Mouse (Mus musculus): Measurements from ENCODE around the gene Ankrd11. TPM values are rescaled to one million over a fixed set of nuclear protein-coding genes. Genes with fewer than 3 reads are reported as not detected.

Ankrd11 gene
- polyA plus RNA-seq, 1 experiment from 2014 or later, result 94.4 TPM

GRCm38 (mm10) chr8:122927841-122928240 lies 114.2 kb downstream of the Ankrd11 start:
- H3K36me3 ChIP-seq (ENCODE audit: control insufficient read depth, insufficient read depth, low read length), result no peaks in the 10 kb centered on the region
- H3K4me3 ChIP-seq (ENCODE audit: low read depth, low read length), result no peak overlapping the region
- 90% methylated on average over 3 of the region's 3 CpGs for WGBS
- H3K9me3 ChIP-seq (ENCODE audit: control insufficient read depth, low read length), result no peaks in the 10 kb centered on the region
- no peak overlapping the region for H3K4me2 ChIP-seq (ENCODE audit: low read depth, low read length, severe bottlenecking)
- DNase-seq (ENCODE audit: low spot score) (no peak), ATAC-seq (replicated peaks; ENCODE audit: low FRiP score) (no peak)
- no peak overlapping the region for H3K9ac ChIP-seq (ENCODE audit: low read length)
- no peaks in the 10 kb centered on the region for H3K27me3 ChIP-seq (ENCODE audit: control insufficient read depth, insufficient read depth, low read length)
- H3K4me1 ChIP-seq (replicated peaks; ENCODE audit: control insufficient read depth, insufficient read depth, low read length), result no peaks in the 10 kb centered on the region
- H3K27ac ChIP-seq (ENCODE audit: low read depth, low read length), result no peak overlapping the region

- DNase-seq (ENCODE audit: low spot score), result no peak
- Histone ChIP-seq H3K36me3 (ENCODE audit: control insufficient read depth, insufficient read depth, low read length) (no peaks in the 10 kb centered on the region), H3K27me3 (ENCODE audit: control insufficient read depth, insufficient read depth, low read length) (no peaks in the 10 kb centered on the region), H3K27ac (ENCODE audit: low read depth, low read length) (no peak overlapping the region), H3K4me2 (ENCODE audit: low read depth, low read length, severe bottlenecking) (no peak overlapping the region), H3K9ac (ENCODE audit: low read length) (no peak overlapping the region), H3K9me3 (ENCODE audit: control insufficient read depth, low read length) (no peaks in the 10 kb centered on the region), H3K4me3 (ENCODE audit: low read depth, low read length) (no peak overlapping the region), H3K4me1 (replicated peaks; ENCODE audit: control insufficient read depth, insufficient read depth, low read length) (no peaks in the 10 kb centered on the region)
- no peak for ATAC-seq (replicated peaks; ENCODE audit: low FRiP score)
- WGBS, result 88% methylated on average over 7 of the region's 7 CpGs
Observed at GRCm38 (mm10) chr8:122926782-122927181, 115.3 kb downstream of the Ankrd11 start.

- Histone ChIP-seq H3K4me3 (ENCODE audit: low read depth, low read length) (no peak overlapping the region), H3K27ac (ENCODE audit: low read depth, low read length) (no peak overlapping the region), H3K27me3 (ENCODE audit: control insufficient read depth, insufficient read depth, low read length) (no peaks in the 10 kb centered on the region), H3K9me3 (ENCODE audit: control insufficient read depth, low read length) (no peaks in the 10 kb centered on the region), H3K9ac (ENCODE audit: low read length) (no peak overlapping the region), H3K4me2 (ENCODE audit: low read depth, low read length, severe bottlenecking) (no peak overlapping the region), H3K36me3 (ENCODE audit: control insufficient read depth, insufficient read depth, low read length) (no peaks in the 10 kb centered on the region), H3K4me1 (replicated peaks; ENCODE audit: control insufficient read depth, insufficient read depth, low read length) (no peaks in the 10 kb centered on the region)
- no peak for ATAC-seq (replicated peaks; ENCODE audit: low FRiP score)
- DNase-seq (ENCODE audit: low spot score), result no peak
- 92% methylated on average over 8 of the region's 8 CpGs for WGBS
Observed at GRCm38 (mm10) chr8:122925939-122926722, 115.9 kb downstream of the Ankrd11 start.

GRCm38 (mm10) chr8:122924091-122924490 lies 118.0 kb downstream of the Ankrd11 start:
- no peaks in the 10 kb centered on the region for H3K36me3 ChIP-seq (ENCODE audit: control insufficient read depth, insufficient read depth, low read length)
- H3K9ac ChIP-seq (ENCODE audit: low read length), result no peak overlapping the region
- no peak for ATAC-seq (replicated peaks; ENCODE audit: low FRiP score)
- H3K27me3 ChIP-seq (ENCODE audit: control insufficient read depth, insufficient read depth, low read length), result no peaks in the 10 kb centered on the region
- no peak overlapping the region for H3K4me3 ChIP-seq (ENCODE audit: low read depth, low read length)
- no peak for DNase-seq (ENCODE audit: low spot score)
- H3K4me1 ChIP-seq (replicated peaks; ENCODE audit: control insufficient read depth, insufficient read depth, low read length), result no peaks in the 10 kb centered on the region
- WGBS, result 81% methylated on average over 6 of the region's 6 CpGs
- H3K9me3 ChIP-seq (ENCODE audit: control insufficient read depth, low read length), result no peaks in the 10 kb centered on the region
- H3K4me2 ChIP-seq (ENCODE audit: low read depth, low read length, severe bottlenecking), result no peak overlapping the region
- no peak overlapping the region for H3K27ac ChIP-seq (ENCODE audit: low read depth, low read length)

- ATAC-seq (replicated peaks; ENCODE audit: low FRiP score), result no peak
- H3K4me2 ChIP-seq (ENCODE audit: low read depth, low read length, severe bottlenecking), result no peak overlapping the region
- H3K9ac ChIP-seq (ENCODE audit: low read length), result no peak overlapping the region
Observed at GRCm38 (mm10) chr8:122923431-122924090, 118.5 kb downstream of the Ankrd11 start.

GRCm38 (mm10) chr8:122922945-122923344 lies 119.1 kb downstream of the Ankrd11 start:
- Histone ChIP-seq H3K9me3 (ENCODE audit: control insufficient read depth, low read length) (no peaks in the 10 kb centered on the region), H3K36me3 (ENCODE audit: control insufficient read depth, insufficient read depth, low read length) (no peaks in the 10 kb centered on the region), H3K4me3 (ENCODE audit: low read depth, low read length) (no peak overlapping the region), H3K4me2 (ENCODE audit: low read depth, low read length, severe bottlenecking) (no peak overlapping the region), H3K27ac (ENCODE audit: low read depth, low read length) (no peak overlapping the region), H3K9ac (ENCODE audit: low read length) (no peak overlapping the region), H3K4me1 (replicated peaks; ENCODE audit: control insufficient read depth, insufficient read depth, low read length) (no peaks in the 10 kb centered on the region), H3K27me3 (ENCODE audit: control insufficient read depth, insufficient read depth, low read length) (no peaks in the 10 kb centered on the region)
- WGBS, result 83% methylated on average over 3 of the region's 3 CpGs
- ATAC-seq (replicated peaks; ENCODE audit: low FRiP score) (no peak), DNase-seq (ENCODE audit: low spot score) (no peak)

More at GRCm38 (mm10) chr8:122923431-122924090, 118.5 kb downstream of the Ankrd11 start:
- no peaks in the 10 kb centered on the region for H3K4me1 ChIP-seq (replicated peaks; ENCODE audit: control insufficient read depth, insufficient read depth, low read length)
- no peak for DNase-seq (ENCODE audit: low spot score)
- no peak overlapping the region for H3K4me3 ChIP-seq (ENCODE audit: low read depth, low read length)
- H3K27me3 ChIP-seq (ENCODE audit: control insufficient read depth, insufficient read depth, low read length), result no peaks in the 10 kb centered on the region
- no peaks in the 10 kb centered on the region for H3K36me3 ChIP-seq (ENCODE audit: control insufficient read depth, insufficient read depth, low read length)
- no peaks in the 10 kb centered on the region for H3K9me3 ChIP-seq (ENCODE audit: control insufficient read depth, low read length)
- 66% methylated on average over 7 of the region's 7 CpGs for WGBS
- no peak overlapping the region for H3K27ac ChIP-seq (ENCODE audit: low read depth, low read length)

GRCm38 (mm10) chr8:122920890-122921289 lies 121.2 kb downstream of the Ankrd11 start:
- no peak for DNase-seq (ENCODE audit: low spot score)
- no peak overlapping the region for H3K9ac ChIP-seq (ENCODE audit: low read length)

GRCm38 (mm10) chr8:122918438-122919107 lies 123.5 kb downstream of the Ankrd11 start:
- Histone ChIP-seq H3K4me1 (replicated peaks; ENCODE audit: control insufficient read depth, insufficient read depth, low read length) (no peaks in the 10 kb centered on the region), H3K4me2 (ENCODE audit: low read depth, low read length, severe bottlenecking) (no peak overlapping the region), H3K27me3 (ENCODE audit: control insufficient read depth, insufficient read depth, low read length) (no peaks in the 10 kb centered on the region), H3K36me3 (ENCODE audit: control insufficient read depth, insufficient read depth, low read length) (no peaks in the 10 kb centered on the region; the same call in 1 of the 2 replicates), H3K27ac (ENCODE audit: low read depth, low read length) (no peak overlapping the region), H3K9me3 (ENCODE audit: control insufficient read depth, low read length) (no peaks in the 10 kb centered on the region), H3K4me3 (ENCODE audit: low read depth, low read length) (no peak overlapping the region), H3K9ac (ENCODE audit: low read length) (no peak overlapping the region)
- 83% methylated on average over 7 of the region's 7 CpGs for WGBS
- no peak for DNase-seq (ENCODE audit: low spot score)
- ATAC-seq (replicated peaks; ENCODE audit: low FRiP score), result no peak

More at GRCm38 (mm10) chr8:122920890-122921289, 121.2 kb downstream of the Ankrd11 start:
- Histone ChIP-seq H3K9me3 (ENCODE audit: control insufficient read depth, low read length) (no peaks in the 10 kb centered on the region), H3K4me3 (ENCODE audit: low read depth, low read length) (no peak overlapping the region), H3K4me2 (ENCODE audit: low read depth, low read length, severe bottlenecking) (no peak overlapping the region), H3K27ac (ENCODE audit: low read depth, low read length) (no peak overlapping the region), H3K4me1 (replicated peaks; ENCODE audit: control insufficient read depth, insufficient read depth, low read length) (no peaks in the 10 kb centered on the region), H3K36me3 (ENCODE audit: control insufficient read depth, insufficient read depth, low read length) (no peaks in the 10 kb centered on the region; the same call in 1 of the 2 replicates), H3K27me3 (ENCODE audit: control insufficient read depth, insufficient read depth, low read length) (no peaks in the 10 kb centered on the region)
- no peak for ATAC-seq (replicated peaks; ENCODE audit: low FRiP score)
- 82% methylated on average over 7 of the region's 7 CpGs for WGBS
